8 mouse cellular contexts compared by ENCODE assay signal in genomic region chr6:47787941-47788736, GRCm38 (mm10). TPM values are rescaled to one million over a fixed set of nuclear protein-coding genes. Genes with fewer than 3 reads are reported as not detected.
DNase-seq lines count a peak whose midpoint lies in the region; ATAC-seq lines count a peak whose summit lies in the region.

No protein-coding gene starts in this region.

- H3K9me3 ChIP-seq in heart, embryonic 11.5 days (replicated peaks; ENCODE audit: control insufficient read depth, low read length) = no peaks in the 10 kb centered on the region
- H3K9me3 ChIP-seq in kidney, embryonic 15.5 days (replicated peaks) = no peaks in the 10 kb centered on the region

- no peaks in the 10 kb centered on the region for H3K36me3 ChIP-seq in heart, embryonic 11.5 days (ENCODE audit: control insufficient read depth, insufficient read depth, low read length)
- H3K36me3 ChIP-seq in kidney, embryonic 15.5 days = no peaks in the 10 kb centered on the region

- peak; percentile 78 to 83 for DNase-seq in B cell, adult 2 months
- DNase-seq in brain, adult 2 months (ENCODE audit: low read depth, low spot score) = peak; percentile 97
- peak; percentile 77 for DNase-seq in liver
- peak; percentile 64 to 72 for DNase-seq in monocyte, adult 2 months (ENCODE audit: low read depth in 1 of 2, low spot score in 2 of 2)
- peak; percentile 45 to 54 for DNase-seq in spleen, postnatal 14 days (ENCODE audit: low spot score in 2 of 2)

- no peaks in the 10 kb centered on the region for H3K27me3 ChIP-seq in heart, embryonic 11.5 days (ENCODE audit: control insufficient read depth, insufficient read depth, low read length)
- H3K27me3 ChIP-seq in kidney, embryonic 15.5 days = no peaks in the 10 kb centered on the region

- H3K4me3 ChIP-seq in heart, embryonic 11.5 days (ENCODE audit: low read depth, low read length) = peak overlapping the region; percentile 56
- H3K4me3 ChIP-seq in kidney, embryonic 15.5 days (replicated peaks) = peak overlapping the region; percentile 55

- no peaks in the 10 kb centered on the region for H3K4me1 ChIP-seq in heart, embryonic 11.5 days (ENCODE audit: control insufficient read depth, insufficient read depth, low read length)
- peaks cover 6% of the 10 kb centered on the region for H3K4me1 ChIP-seq in kidney, embryonic 15.5 days

- peak overlapping the region; percentile 85 for H3K27ac ChIP-seq in heart, embryonic 11.5 days (ENCODE audit: low read depth, low read length)
- H3K27ac ChIP-seq in kidney, embryonic 15.5 days = peak overlapping the region; percentile 97

- ATAC-seq in erythroblast, adult 5-6 weeks (replicated peaks; ENCODE audit: low FRiP score, poor library complexity, severe bottlenecking) = peak; percentile 86
- ATAC-seq in heart, embryonic 11.5 days (replicated peaks; ENCODE audit: insufficient number of reproducible peaks, low FRiP score, low TSS enrichment) = peak; percentile 90
- ATAC-seq in kidney, embryonic 15.5 days (replicated peaks; ENCODE audit: low FRiP score) = peak; percentile 95

- peak overlapping the region; percentile 72 for H3K4me2 ChIP-seq in heart, embryonic 11.5 days
- H3K4me2 ChIP-seq in kidney, embryonic 15.5 days = peak overlapping the region; percentile 59

- peak overlapping the region; percentile 88 for H3K9ac ChIP-seq in heart, embryonic 11.5 days (ENCODE audit: low read depth, low read length)
- peak overlapping the region; percentile 66 for H3K9ac ChIP-seq in kidney, embryonic 15.5 days

- 1% methylated on average over 18 of the region's 18 CpGs for WGBS in heart, embryonic 11.5 days (ENCODE audit: insufficient replicate concordance)
- under 1% methylated on average over 18 of the region's 18 CpGs for WGBS in kidney, embryonic 15.5 days

RNA-seq across cellular contexts. Expression of gene Pdia4, which starts 25.1 kb away (rescaled TPM):
- total RNA-seq in erythroblast, adult 5-6 weeks (2015; ENCODE audit: low replicate concordance) = 18.4 and 22.8 TPM in 2 replicates
- 33.5 and 45.1 TPM in 2 replicates for total RNA-seq in erythroblast, adult 5-6 weeks (2017; ENCODE audit: low replicate concordance)
- polyA plus RNA-seq in heart, embryonic 11.5 days (2014; fragmentation: Nextera tagmentation; extraction: Ambion mirVana) = 218 and 257 TPM in 2 replicates
- polyA plus RNA-seq in kidney, embryonic 15.5 days (2015; fragmentation: Nextera tagmentation; extraction: Ambion mirVana) = 353 TPM in 2 replicates

RNA-seq across cellular contexts. Expression of gene Zfp786, which starts 42.5 kb away (rescaled TPM):
- not detected in 2 replicates for total RNA-seq in erythroblast, adult 5-6 weeks (2015; ENCODE audit: low replicate concordance)
- 0.28 TPM in 1 of 2 replicates, not detected in the other for total RNA-seq in erythroblast, adult 5-6 weeks (2017; ENCODE audit: low replicate concordance)
- polyA plus RNA-seq in heart, embryonic 11.5 days (2014; fragmentation: Nextera tagmentation; extraction: Ambion mirVana) = 1.1 and 1.7 TPM in 2 replicates
- 3.7 and 4.1 TPM in 2 replicates for polyA plus RNA-seq in kidney, embryonic 15.5 days (2015; fragmentation: Nextera tagmentation; extraction: Ambion mirVana)

RNA-seq across cellular contexts. Expression of gene Zfp398, which starts 47.3 kb away (rescaled TPM):
- 1.3 and 8.5 TPM in 2 replicates for total RNA-seq in erythroblast, adult 5-6 weeks (2015; ENCODE audit: low replicate concordance)
- 3.5 and 4.3 TPM in 2 replicates for total RNA-seq in erythroblast, adult 5-6 weeks (2017; ENCODE audit: low replicate concordance)
- polyA plus RNA-seq in heart, embryonic 11.5 days (2014; fragmentation: Nextera tagmentation; extraction: Ambion mirVana) = 2.8 and 4.0 TPM in 2 replicates
- polyA plus RNA-seq in kidney, embryonic 15.5 days (2015; fragmentation: Nextera tagmentation; extraction: Ambion mirVana) = 9.5 and 10.1 TPM in 2 replicates

Comparison
In these comparisons a context has a peak if more than half of its experiments do, and no peak if none do; other contexts are left out.
1. Peak in every context shown above with its lines: DNase-seq, ATAC-seq, H3K4me3 ChIP-seq and H3K27ac ChIP-seq.